Mouse (Mus musculus): Measurements from ENCODE around the gene Olfr1509. TPM values are rescaled to one million over a fixed set of nuclear protein-coding genes. Genes with fewer than 3 reads are reported as not detected.

Gene Olfr1509
- not detected in 2 replicates for polyA plus RNA-seq (2012; ENCODE audit: low replicate concordance)

GRCm38 (mm10) chr14:52442690-52443089, at the start of gene Olfr1509:
TSS of gene Olfr1509 (plus strand) at chr14:52442990.

GRCm38 (mm10) chr14:52397279-52397678, 45.5 kb upstream of the Olfr1509 start, which contains the start of gene Olfr1511:
TSS of gene Olfr1511 (minus strand) at chr14:52397379.

GRCm38 (mm10) chr14:52414273-52414672, 28.5 kb upstream of the Olfr1509 start, which contains the start of gene Olfr1510:
TSS of gene Olfr1510 (minus strand) at chr14:52414373.

GRCm38 (mm10) chr14:52467395-52467794, 24.6 kb downstream of the Olfr1509 start, which contains the start of gene Olfr1508:
TSS of gene Olfr1508 (minus strand) at chr14:52467495.

GRCm38 (mm10) chr14:52495516-52495915, 52.7 kb downstream of the Olfr1509 start, which contains the start of gene Olfr1507:
TSS of gene Olfr1507 (minus strand) at chr14:52495749.

Other genes starting within 250 kb of the Olfr1509 start
- gene Supt16, start 245.6 kb upstream of the Olfr1509 start, polyA plus RNA-seq (2012; ENCODE audit: low replicate concordance), result 7.8 and 20.4 TPM in 2 replicates
- gene Chd8, start 185.2 kb upstream of the Olfr1509 start, polyA plus RNA-seq (2012; ENCODE audit: low replicate concordance), result 9.6 and 30.6 TPM in 2 replicates
- 24.0 and 40.0 TPM in 2 replicates for gene Tox4, start 163.8 kb upstream of the Olfr1509 start, polyA plus RNA-seq (2012; ENCODE audit: low replicate concordance)
- gene Rab2b, start 163.4 kb upstream of the Olfr1509 start, polyA plus RNA-seq (2012; ENCODE audit: low replicate concordance), result 0.48 and 1.7 TPM in 2 replicates
- 5.0 and 12.1 TPM in 2 replicates for gene Mettl3, start 137.9 kb upstream of the Olfr1509 start, polyA plus RNA-seq (2012; ENCODE audit: low replicate concordance)
- 2.6 and 3.0 TPM in 2 replicates for gene Sall2, start 114.2 kb upstream of the Olfr1509 start, polyA plus RNA-seq (2012; ENCODE audit: low replicate concordance)
- not detected in 2 replicates for gene Olfr1513, start 86.6 kb upstream of the Olfr1509 start, polyA plus RNA-seq (2012; ENCODE audit: low replicate concordance)
- gene Olfr1512, start 63.8 kb upstream of the Olfr1509 start, polyA plus RNA-seq (2012; ENCODE audit: low replicate concordance), result not detected in 2 replicates
- gene Olfr1511, start 45.6 kb upstream of the Olfr1509 start, polyA plus RNA-seq (2012; ENCODE audit: low replicate concordance), result not detected in 2 replicates
- gene Olfr1510, start 28.6 kb upstream of the Olfr1509 start, polyA plus RNA-seq (2012; ENCODE audit: low replicate concordance), result not detected in 2 replicates
- not detected in 2 replicates for gene Olfr1508, start 24.5 kb downstream of the Olfr1509 start, polyA plus RNA-seq (2012; ENCODE audit: low replicate concordance)
- not detected in 2 replicates for gene Olfr1507, start 52.8 kb downstream of the Olfr1509 start, polyA plus RNA-seq (2012; ENCODE audit: low replicate concordance)